Mouse (Mus musculus) forebrain, embryonic 11.5 days (tissue): ENCODE measurements at regions not wholly inside any gene's neighbourhood (a gene's known extent, or its start where the extent isn't known, plus 50 kb on each side); places are given as distances from the start of the nearest gene placed in this dataset.

Source experiments
- ATAC-seq: fragments of 200-750 bp; cut with Nextera tagmentation; replicated peaks from 2 replicates; pipeline ENCODE4 v1.8.0; 2017; ENCODE audit warnings: moderate TSS enrichment; ENCODE audit not compliant: low FRiP score
- DNase-seq: peaks from one replicate; pipeline ENCODE4 v3.0.0-alpha.2; 2017; ENCODE audit warnings: low spot score
- H3K27ac ChIP-seq: fragments of 300-500 bp; sonication (generic); 2 replicates; pipeline ENCODE4 v1.5.1; 2014; ENCODE audit warnings: low read depth, low read length
- H3K27me3 ChIP-seq: fragments of 300-500 bp; sonication (generic); 2 replicates; pipeline ENCODE4 v1.6.1; 2014; ENCODE audit warnings: mild to moderate bottlenecking, low read length, mixed read lengths; ENCODE audit not compliant: control insufficient read depth, insufficient read depth
- H3K36me3 ChIP-seq: fragments of 300-500 bp; sonication (generic); 2 replicates; pipeline ENCODE4 v1.6.1; 2014; ENCODE audit warnings: mild to moderate bottlenecking, low read length, moderate library complexity, mixed read lengths; ENCODE audit not compliant: control insufficient read depth, insufficient read depth
- H3K4me1 ChIP-seq: fragments of 300-500 bp; sonication (generic); replicated peaks from 2 replicates; pipeline ENCODE4 v1.6.1; 2014; ENCODE audit warnings: low read length, mixed read lengths; ENCODE audit not compliant: control insufficient read depth, insufficient read depth
- H3K4me2 ChIP-seq: fragments of 300-500 bp; sonication (generic); 2 replicates; pipeline ENCODE4 v1.6.1; 2014; ENCODE audit warnings: low read depth, mild to moderate bottlenecking, low read length, moderate library complexity, mixed read lengths; ENCODE audit not compliant: severe bottlenecking
- H3K4me3 ChIP-seq: fragments of 300-500 bp; sonication (generic); 2 replicates; pipeline ENCODE4 v1.5.1; 2014; ENCODE audit warnings: low read depth, low read length
- H3K9ac ChIP-seq: fragments of 300-500 bp; sonication (generic); 2 replicates; pipeline ENCODE4 v1.6.1; 2014; ENCODE audit warnings: low read length
- H3K9me3 ChIP-seq: fragments of 300-500 bp; sonication (generic); 2 replicates; pipeline ENCODE4 v1.6.1; 2016; ENCODE audit warnings: low read length, mixed read lengths; ENCODE audit not compliant: control insufficient read depth
- WGBS: fragments of 180-500 bp; shearing (Covaris S2); extraction: QIAGEN DNeasy Blood & Tissue Kit; methylation state at CpG from one replicate; pipeline ENCODE4 v1.1.7; 2014; 5-methylcytosine and 5-hydroxymethylcytosine counted together

- H3K4me1 ChIP-seq: no peaks in the 10 kb centered on the region
- ATAC-seq (no peak), DNase-seq (no peak)
- H3K4me2 ChIP-seq: no peak overlapping the region
- H3K9ac ChIP-seq: no peak overlapping the region
- H3K27ac ChIP-seq: no peak overlapping the region
- WGBS: 81% methylated on average over 3 of the region's 3 CpGs
- no peaks in the 10 kb centered on the region for H3K36me3 ChIP-seq
- H3K27me3 ChIP-seq: no peaks in the 10 kb centered on the region
- no peaks in the 10 kb centered on the region for H3K9me3 ChIP-seq
- no peak overlapping the region for H3K4me3 ChIP-seq
These were observed 291.0 kb downstream of the Gm49356 start for GRCm38 (mm10) chr15:59180076-59180475.

GRCm38 (mm10) chr15:59184461-59184860 is 295.4 kb downstream of the Gm49356 start:
- DNase-seq: peak; percentile 22
- H3K27ac ChIP-seq: no peak overlapping the region
- no peak overlapping the region for H3K4me2 ChIP-seq
- H3K9me3 ChIP-seq: no peaks in the 10 kb centered on the region
- no peaks in the 10 kb centered on the region for H3K36me3 ChIP-seq
- no peak overlapping the region for H3K9ac ChIP-seq
- no peaks in the 10 kb centered on the region for H3K27me3 ChIP-seq
- no peak for ATAC-seq
- H3K4me1 ChIP-seq: peaks cover 4% of the 10 kb centered on the region; the same call in 1 of the 2 replicates
- WGBS: 90% methylated on average over 9 of the region's 9 CpGs
- H3K4me3 ChIP-seq: no peak overlapping the region

- DNase-seq: no peak
- Histone ChIP-seq H3K4me2 (no peak overlapping the region), H3K4me1 (peaks cover 4% of the 10 kb centered on the region; the same call in 1 of the 2 replicates), H3K9me3 (no peaks in the 10 kb centered on the region), H3K27me3 (no peaks in the 10 kb centered on the region), H3K9ac (no peak overlapping the region), H3K4me3 (no peak overlapping the region), H3K27ac (no peak overlapping the region), H3K36me3 (no peaks in the 10 kb centered on the region)
- 80% methylated on average over 4 of the region's 4 CpGs for WGBS
- no peak for ATAC-seq
These were observed 298.5 kb downstream of the Gm49356 start for GRCm38 (mm10) chr15:59187566-59187965.

- H3K9ac ChIP-seq: no peak overlapping the region
- no peaks in the 10 kb centered on the region for H3K27me3 ChIP-seq
- no peaks in the 10 kb centered on the region for H3K36me3 ChIP-seq
- no peak overlapping the region for H3K4me2 ChIP-seq
- H3K9me3 ChIP-seq: no peaks in the 10 kb centered on the region
- 0 out of 2 replicates have a peak, but pooled peaks have one; percentile 7 for ATAC-seq
- DNase-seq: no peak
- peaks cover 4% of the 10 kb centered on the region; the same call in 1 of the 2 replicates for H3K4me1 ChIP-seq
- 33% methylated on average over 4 of the region's 4 CpGs for WGBS
- H3K4me3 ChIP-seq: no peak overlapping the region
- H3K27ac ChIP-seq: no peak overlapping the region
These were observed 299.3 kb downstream of the Gm49356 start for GRCm38 (mm10) chr15:59188371-59188770.

- 91% methylated on average over 5 of the region's 5 CpGs for WGBS
- DNase-seq (no peak), ATAC-seq (no peak)
- Histone ChIP-seq H3K36me3 (no peaks in the 10 kb centered on the region), H3K4me2 (no peak overlapping the region), H3K27me3 (no peaks in the 10 kb centered on the region), H3K9ac (no peak overlapping the region), H3K4me1 (peaks cover 4% of the 10 kb centered on the region; the same call in 1 of the 2 replicates), H3K9me3 (no peaks in the 10 kb centered on the region), H3K27ac (no peak overlapping the region), H3K4me3 (no peak overlapping the region)
These were observed 301.4 kb downstream of the Gm49356 start for GRCm38 (mm10) chr15:59190511-59190910.

- H3K36me3 ChIP-seq: no peaks in the 10 kb centered on the region
- H3K27ac ChIP-seq: no peak overlapping the region
- DNase-seq (no peak), ATAC-seq (no peak)
- peaks cover 12% of the 10 kb centered on the region; the same call in 1 of the 2 replicates for H3K4me1 ChIP-seq
- no peak overlapping the region for H3K4me3 ChIP-seq
- H3K4me2 ChIP-seq: no peak overlapping the region
- 51% methylated on average over 10 of the region's 10 CpGs for WGBS
- H3K9ac ChIP-seq: no peak overlapping the region
- H3K27me3 ChIP-seq: no peaks in the 10 kb centered on the region
- H3K9me3 ChIP-seq: no peaks in the 10 kb centered on the region
These were observed 305.3 kb downstream of the Gm49356 start for GRCm38 (mm10) chr15:59194421-59194820.

- WGBS: 87% methylated on average over 5 of the region's 5 CpGs
- H3K27ac ChIP-seq: no peak overlapping the region
- H3K36me3 ChIP-seq: no peaks in the 10 kb centered on the region
- no peak overlapping the region for H3K9ac ChIP-seq
- DNase-seq (no peak), ATAC-seq (no peak)
- H3K27me3 ChIP-seq: no peaks in the 10 kb centered on the region
- no peak overlapping the region for H3K4me2 ChIP-seq
- H3K4me1 ChIP-seq: peaks cover 12% of the 10 kb centered on the region; the same call in 1 of the 2 replicates
- no peaks in the 10 kb centered on the region for H3K9me3 ChIP-seq
- no peak overlapping the region for H3K4me3 ChIP-seq
These were observed 307.3 kb downstream of the Gm49356 start for GRCm38 (mm10) chr15:59196351-59196750.

- Histone ChIP-seq H3K9ac (peak overlapping the region; percentile 2; the same call in 1 of the 2 replicates), H3K4me3 (no peak overlapping the region), H3K27ac (peak overlapping the region; percentile 64), H3K36me3 (no peaks in the 10 kb centered on the region), H3K4me1 (peaks cover 12% of the 10 kb centered on the region; the same call in 1 of the 2 replicates), H3K9me3 (no peaks in the 10 kb centered on the region), H3K27me3 (no peaks in the 10 kb centered on the region), H3K4me2 (no peak overlapping the region; the same call in 1 of the 2 replicates)
- DNase-seq (no peak), ATAC-seq (peak; percentile 71)
- WGBS: 13% methylated on average over 7 of the region's 7 CpGs
These were observed 308.6 kb downstream of the Gm49356 start for GRCm38 (mm10) chr15:59197455-59198391.
